Mouse (Mus musculus) lung, embryonic 15.5 days (tissue): ENCODE results near the gene Cdh4. TPM values are rescaled to one million over a fixed set of nuclear protein-coding genes. Genes with fewer than 3 reads are reported as not detected.

Experiments used
- ATAC-seq: fragments of 200-750 bp; cut with Nextera tagmentation; 2 replicates; pipeline ENCODE4 v1.8.0; 2017; ENCODE audit warnings: moderate number of reproducible peaks, borderline replicate concordance; ENCODE audit not compliant: low FRiP score, low TSS enrichment; ENCODE audit errors: extremely low read depth
- H3K27ac ChIP-seq: fragments of 300-500 bp; sonication (generic); 2 replicates; pipeline ENCODE4 v1.5.1; 2015; ENCODE audit warnings: moderate library complexity, mild to moderate bottlenecking, inconsistent platforms
- H3K27me3 ChIP-seq: fragments of 300-500 bp; sonication (generic); 2 replicates; pipeline ENCODE4 v1.6.1; 2015; ENCODE audit warnings: inconsistent platforms
- H3K36me3 ChIP-seq: fragments of 300-500 bp; sonication (generic); 2 replicates; pipeline ENCODE4 v1.6.1; 2015; ENCODE audit warnings: inconsistent platforms
- H3K4me1 ChIP-seq: fragments of 300-500 bp; sonication (generic); 2 replicates; pipeline ENCODE4 v1.6.1; 2015; ENCODE audit warnings: inconsistent platforms
- H3K4me2 ChIP-seq: fragments of 300-500 bp; sonication (generic); 2 replicates; pipeline ENCODE4 v1.6.1; 2015; ENCODE audit warnings: inconsistent platforms, mild to moderate bottlenecking, moderate library complexity
- H3K4me3 ChIP-seq: fragments of 300-500 bp; sonication (generic); 2 replicates; pipeline ENCODE4 v1.5.1; 2015; ENCODE audit warnings: mild to moderate bottlenecking, inconsistent platforms
- H3K9ac ChIP-seq: fragments of 300-500 bp; sonication (generic); 2 replicates; pipeline ENCODE4 v1.6.1; 2015; ENCODE audit warnings: inconsistent platforms
- H3K9me3 ChIP-seq: fragments of 300-500 bp; sonication (generic); 2 replicates; pipeline ENCODE4 v1.6.1; 2016; ENCODE audit warnings: inconsistent platforms
- WGBS: fragments of 180-500 bp; shearing (Covaris S2); methylation state at CpG from one replicate; pipeline ENCODE4 v1.1.7; 2015; 5-methylcytosine and 5-hydroxymethylcytosine counted together
- polyA plus RNA-seq: library from polyadenylated mRNA; unstranded; fragments of >200 nt; fragmentation: Nextera tagmentation; extraction: Ambion mirVana; gene quantifications from 2 replicates; pipeline ENCODE4 v1.2.1, GENCODE M21; 2015

Cdh4 gene
- polyA plus RNA-seq, 1 experiment from 2014 or later, result 7.3 TPM

DNA sequence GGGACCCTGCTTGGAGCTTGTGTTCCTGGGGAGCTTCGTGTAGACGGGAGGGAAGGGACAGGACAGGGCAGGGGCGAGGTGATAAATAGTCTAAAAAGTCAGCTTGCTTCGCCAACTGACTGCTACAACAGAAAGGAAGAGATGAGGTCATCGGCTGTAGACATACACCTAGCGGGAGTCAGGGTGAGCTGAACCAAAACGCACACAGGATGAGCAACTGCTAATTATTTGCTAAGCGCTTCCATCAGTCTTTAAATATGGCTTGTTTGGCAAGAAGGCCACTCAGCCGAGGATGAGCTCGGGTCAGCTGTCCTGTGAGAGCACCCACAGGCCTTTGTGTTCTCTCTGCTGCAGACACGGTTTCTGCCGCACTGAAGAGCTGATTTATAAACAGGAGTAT is 470.7 kb downstream of the Cdh4 start:
- Histone ChIP-seq H3K27ac (no peak overlapping the region), H3K27me3 (no peaks in the 10 kb centered on the region), H3K9ac (no peak overlapping the region), H3K4me3 (no peak overlapping the region), H3K36me3 (peaks cover 38% of the 10 kb centered on the region), H3K4me2 (no peak overlapping the region), H3K9me3 (no peaks in the 10 kb centered on the region), H3K4me1 (no peaks in the 10 kb centered on the region)
- WGBS, result 56% methylated on average over 12 of the region's 12 CpGs
- ATAC-seq, result no peak

DNA sequence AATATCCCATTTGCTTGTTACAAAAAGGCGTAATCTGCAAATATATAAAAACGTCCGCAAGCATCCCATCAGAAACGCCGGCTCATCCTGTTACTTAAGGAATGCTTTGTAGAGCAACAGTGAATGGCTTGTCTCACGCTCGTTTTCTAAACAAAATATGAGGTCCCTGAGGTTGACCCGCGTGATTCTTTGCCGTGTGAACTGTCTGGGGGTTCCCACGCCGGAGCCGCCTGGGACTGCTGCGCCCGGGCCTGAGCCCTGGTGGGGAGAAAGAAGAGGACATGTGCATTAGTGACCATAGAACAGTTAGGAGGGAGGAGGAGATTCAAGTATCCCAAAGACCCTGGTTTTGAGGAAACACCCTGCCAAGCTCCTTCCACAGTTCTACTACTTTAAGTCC is 471.1 kb downstream of the Cdh4 start:
- Histone ChIP-seq H3K36me3 (peaks cover 40% of the 10 kb centered on the region), H3K4me1 (no peaks in the 10 kb centered on the region), H3K27ac (no peak overlapping the region), H3K9me3 (no peaks in the 10 kb centered on the region), H3K4me3 (no peak overlapping the region), H3K9ac (no peak overlapping the region), H3K27me3 (no peaks in the 10 kb centered on the region), H3K4me2 (no peak overlapping the region)
- WGBS, result 85% methylated on average over 15 of the region's 15 CpGs
- no peak for ATAC-seq

DNA sequence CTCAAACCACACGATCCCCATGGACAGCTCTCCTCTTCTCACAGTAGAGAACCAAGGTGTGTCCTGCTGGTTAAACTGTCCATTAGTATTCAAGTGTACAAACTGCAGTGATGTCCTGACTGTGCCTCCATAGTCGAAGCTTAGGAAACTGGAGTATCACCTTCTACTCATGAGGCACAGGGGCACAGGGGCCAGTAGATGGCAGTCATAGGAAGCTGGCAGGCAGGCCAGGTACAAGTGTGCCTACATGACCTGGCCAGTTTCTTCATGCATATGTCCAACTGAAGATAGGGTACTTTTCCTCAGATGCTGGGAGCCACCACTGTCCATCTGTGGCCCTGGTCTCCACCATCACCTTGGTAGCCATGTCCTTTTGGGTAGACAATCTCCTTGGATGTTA is 472.0 kb downstream of the Cdh4 start:
- Histone ChIP-seq H3K9ac (no peak overlapping the region), H3K4me1 (no peaks in the 10 kb centered on the region), H3K27ac (no peak overlapping the region), H3K9me3 (no peaks in the 10 kb centered on the region), H3K4me3 (no peak overlapping the region), H3K36me3 (peaks cover 40% of the 10 kb centered on the region), H3K27me3 (no peaks in the 10 kb centered on the region), H3K4me2 (no peak overlapping the region)
- ATAC-seq, result no peak
- 74% methylated on average over 2 of the region's 2 CpGs for WGBS

DNA sequence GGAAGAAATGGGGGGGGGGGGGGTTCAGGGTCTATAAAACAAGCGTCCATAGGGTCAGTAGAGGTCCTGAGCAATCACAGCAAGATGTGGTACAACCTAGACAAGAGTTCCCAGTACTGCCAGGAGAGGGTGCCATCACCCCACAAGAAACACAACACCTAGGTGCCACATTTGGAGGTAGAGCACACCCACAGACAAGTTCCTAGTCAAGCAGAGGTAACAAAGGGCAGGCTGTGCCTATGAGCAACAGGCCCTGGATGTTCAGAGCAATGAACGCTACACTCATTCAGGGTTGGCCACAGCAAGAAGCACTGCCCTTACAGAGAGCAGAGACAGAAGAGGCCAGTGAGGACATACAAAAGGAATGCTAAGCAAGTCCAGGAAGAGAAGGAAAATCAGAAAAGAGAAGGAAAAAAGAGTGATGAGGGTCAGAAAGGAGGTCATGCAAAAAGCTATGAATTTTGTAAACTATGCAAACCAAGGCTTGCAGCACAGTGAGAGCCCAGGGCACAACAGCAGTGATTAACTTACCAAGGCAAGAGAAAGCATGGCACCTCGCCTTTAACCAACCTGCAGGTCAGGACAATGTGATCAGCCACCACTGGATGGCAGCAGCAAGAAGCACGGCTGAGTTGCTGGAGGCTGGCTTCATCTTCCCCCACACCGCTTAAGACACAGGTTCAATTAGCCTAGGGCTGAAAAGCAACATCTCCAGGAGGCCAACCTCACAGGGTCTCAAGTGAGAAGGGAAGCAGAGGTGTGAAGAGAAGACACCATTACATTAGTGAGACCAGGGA is 474.8 kb downstream of the Cdh4 start:
- H3K27me3 ChIP-seq, result no peaks in the 10 kb centered on the region
- no peak overlapping the region for H3K27ac ChIP-seq
- WGBS, result 29% methylated on average over 5 of the region's 5 CpGs
- H3K4me1 ChIP-seq, result no peaks in the 10 kb centered on the region
- peaks cover 56% of the 10 kb centered on the region for H3K36me3 ChIP-seq
- no peak overlapping the region for H3K4me3 ChIP-seq
- no peak overlapping the region for H3K4me2 ChIP-seq
- ATAC-seq, result no peak
- no peak overlapping the region for H3K9ac ChIP-seq
- H3K9me3 ChIP-seq, result no peaks in the 10 kb centered on the region

DNA sequence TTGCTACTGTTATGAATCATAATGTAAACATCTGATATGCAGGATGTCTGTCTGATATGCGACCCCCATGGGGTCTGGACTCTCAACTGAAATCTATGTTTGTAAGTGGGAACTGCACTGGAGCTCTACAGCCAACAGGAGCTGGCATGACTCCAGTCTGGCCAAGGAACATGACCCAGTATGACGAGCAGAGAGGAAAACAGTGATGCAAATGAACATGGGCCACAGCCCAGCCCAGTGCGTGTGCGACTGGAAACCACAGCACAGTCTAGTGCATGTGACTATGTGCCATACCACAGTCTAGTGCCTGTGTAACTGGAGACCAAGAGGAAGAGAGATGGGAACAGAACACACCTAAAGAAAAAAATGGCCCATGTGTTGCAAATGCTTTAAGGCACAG is 477.8 kb downstream of the Cdh4 start:
- Histone ChIP-seq H3K9ac (no peak overlapping the region), H3K36me3 (peaks cover 56% of the 10 kb centered on the region)

DNA sequence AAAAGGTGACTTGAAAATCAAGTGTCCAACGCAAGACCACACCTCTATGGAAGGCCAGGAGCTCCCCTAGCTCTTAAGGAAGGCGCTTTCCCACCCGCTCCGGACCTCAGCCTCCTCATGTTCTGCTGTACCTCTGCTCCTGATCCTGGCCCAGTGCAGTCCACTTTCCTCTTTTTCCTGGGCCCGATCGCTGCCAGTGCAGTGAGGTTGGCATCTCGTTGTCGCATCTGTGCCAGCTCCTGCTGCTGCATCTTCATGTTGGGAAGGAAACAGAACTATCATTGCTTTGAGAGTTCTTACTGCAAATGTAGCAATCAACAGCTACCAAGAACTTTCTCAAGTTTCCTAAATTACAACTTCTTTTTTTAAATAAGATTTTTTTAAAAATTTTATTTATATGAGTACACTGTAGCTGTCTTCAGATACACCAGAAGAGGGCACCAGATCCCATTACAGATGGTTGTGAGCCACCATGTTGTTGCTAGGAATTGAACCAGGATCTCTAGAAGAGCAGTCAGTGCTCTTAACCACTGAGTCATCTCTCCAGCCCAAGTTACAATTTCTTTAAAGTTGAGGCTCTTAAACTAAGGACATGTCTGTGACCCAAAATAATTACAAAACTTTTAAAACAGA is 478.9 kb downstream of the Cdh4 start:
- 97% methylated on average over 8 of the region's 8 CpGs for WGBS
- Histone ChIP-seq H3K4me1 (no peaks in the 10 kb centered on the region), H3K36me3 (peaks cover 58% of the 10 kb centered on the region), H3K4me2 (no peak overlapping the region), H3K9ac (no peak overlapping the region), H3K27me3 (no peaks in the 10 kb centered on the region), H3K27ac (no peak overlapping the region), H3K9me3 (no peaks in the 10 kb centered on the region), H3K4me3 (no peak overlapping the region)
- ATAC-seq, result no peak

More for the DNA sequence above, 477.8 kb downstream of the Cdh4 start:
- ATAC-seq, result peak; percentile 74
- 42% methylated on average over 4 of the region's 4 CpGs for WGBS
- Histone ChIP-seq H3K4me3 (no peak overlapping the region), H3K27ac (no peak overlapping the region), H3K4me2 (no peak overlapping the region), H3K4me1 (no peaks in the 10 kb centered on the region), H3K27me3 (no peaks in the 10 kb centered on the region), H3K9me3 (no peaks in the 10 kb centered on the region)

DNA sequence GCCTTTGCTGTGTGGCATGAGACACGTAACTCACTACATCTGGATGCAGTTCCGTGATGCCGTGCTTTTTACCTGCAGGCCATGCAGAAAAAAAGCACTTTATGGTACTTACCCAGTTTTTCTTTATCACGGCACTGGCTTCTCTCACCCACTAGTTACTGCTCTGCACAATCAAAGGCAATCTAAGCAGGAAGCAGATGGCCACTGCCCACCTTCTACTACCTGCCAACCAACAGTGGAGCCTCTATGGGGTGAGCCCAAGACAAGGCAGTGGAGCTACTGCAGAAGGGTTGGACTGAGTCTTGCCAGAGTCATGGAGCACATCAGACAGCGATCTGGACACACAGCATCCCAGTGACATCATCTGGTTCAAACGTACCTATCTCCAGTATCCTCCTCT is 481.8 kb downstream of the Cdh4 start:
- Histone ChIP-seq H3K4me1 (no peaks in the 10 kb centered on the region), H3K4me3 (no peak overlapping the region), H3K27ac (no peak overlapping the region), H3K4me2 (no peak overlapping the region), H3K36me3 (peaks cover 61% of the 10 kb centered on the region), H3K9me3 (no peaks in the 10 kb centered on the region), H3K27me3 (no peaks in the 10 kb centered on the region), H3K9ac (no peak overlapping the region)
- no peak for ATAC-seq
- 92% methylated on average over 6 of the region's 6 CpGs for WGBS

DNA sequence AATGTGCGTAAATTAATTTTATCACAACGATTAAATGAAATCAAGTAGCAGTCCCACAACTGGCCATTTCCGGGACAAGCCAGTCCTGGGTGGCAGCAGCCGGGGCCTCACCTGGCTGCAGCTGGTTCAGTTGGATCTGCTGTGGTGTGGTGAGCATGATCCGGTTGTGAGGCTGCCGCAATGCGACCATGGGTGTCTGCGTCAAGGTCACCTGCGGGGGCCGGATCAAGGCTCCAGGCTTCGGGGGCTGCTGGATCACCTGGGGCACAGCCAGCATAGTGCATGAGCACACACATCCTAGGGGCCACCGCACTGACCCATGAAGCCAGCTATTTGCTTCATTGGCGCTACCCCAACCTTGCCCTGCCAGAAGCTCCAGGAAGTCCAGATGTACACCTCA is 486.9 kb downstream of the Cdh4 start:
- Histone ChIP-seq H3K4me2 (no peak overlapping the region), H3K36me3 (peaks cover 49% of the 10 kb centered on the region)
- no peak for ATAC-seq

DNA sequence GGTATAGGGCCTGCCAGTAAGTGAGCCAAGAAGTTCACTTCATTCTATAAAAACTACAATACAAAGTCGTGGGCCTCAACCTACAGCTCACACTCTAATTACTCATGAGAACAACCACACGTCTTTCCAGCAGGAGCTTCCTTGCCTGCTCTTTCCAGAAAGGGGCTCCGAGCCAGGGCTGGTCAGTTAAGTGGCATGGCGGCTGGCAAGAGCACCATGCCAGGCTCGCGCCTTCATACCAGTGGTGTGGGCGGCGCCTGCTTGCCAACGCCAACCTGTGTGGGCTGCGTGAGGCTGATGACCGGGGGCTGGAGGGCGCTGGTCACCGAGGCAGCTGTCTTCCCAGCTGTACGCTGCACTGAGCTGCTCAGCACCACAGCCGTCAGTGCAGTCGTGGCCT is 489.5 kb downstream of the Cdh4 start:
- no peak for ATAC-seq
- H3K27me3 ChIP-seq, result no peaks in the 10 kb centered on the region
- H3K4me1 ChIP-seq, result no peaks in the 10 kb centered on the region
- H3K4me3 ChIP-seq, result no peak overlapping the region
- no peaks in the 10 kb centered on the region for H3K9me3 ChIP-seq
- peaks cover 37% of the 10 kb centered on the region for H3K36me3 ChIP-seq
- H3K27ac ChIP-seq, result no peak overlapping the region
- no peak overlapping the region for H3K4me2 ChIP-seq
- 86% methylated on average over 16 of the region's 16 CpGs for WGBS
- no peak overlapping the region for H3K9ac ChIP-seq

More for the DNA sequence above, 486.9 kb downstream of the Cdh4 start:
- Histone ChIP-seq H3K27me3 (no peaks in the 10 kb centered on the region), H3K9me3 (no peaks in the 10 kb centered on the region), H3K4me3 (no peak overlapping the region), H3K27ac (no peak overlapping the region), H3K9ac (no peak overlapping the region), H3K4me1 (no peaks in the 10 kb centered on the region)
- whole genome bisulfite sequencing, result 90% methylated on average over 13 of the region's 13 CpGs

DNA sequence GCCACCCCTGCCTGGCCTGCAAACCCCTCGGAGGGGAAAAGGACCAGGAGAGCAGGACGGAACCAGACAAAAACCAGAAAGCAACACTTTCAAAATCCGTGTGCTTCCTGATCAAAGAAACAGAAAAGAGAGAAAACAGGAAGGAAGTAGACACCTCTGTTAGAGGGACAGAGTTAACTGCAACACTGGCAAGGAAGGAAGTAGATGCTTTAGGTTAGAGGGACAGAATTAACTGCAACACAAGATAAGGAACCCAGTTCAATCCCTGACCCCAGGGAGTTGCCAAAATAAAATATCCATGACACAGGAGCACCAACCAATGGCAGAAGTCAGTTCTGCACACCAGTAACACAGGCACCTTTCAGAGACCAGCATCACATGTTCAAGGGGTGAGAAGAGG is 491.9 kb downstream of the Cdh4 start:
- Histone ChIP-seq H3K4me2 (no peak overlapping the region), H3K36me3 (peaks cover 23% of the 10 kb centered on the region), H3K27me3 (no peaks in the 10 kb centered on the region), H3K9ac (no peak overlapping the region), H3K27ac (no peak overlapping the region), H3K4me3 (no peak overlapping the region), H3K9me3 (no peaks in the 10 kb centered on the region), H3K4me1 (no peaks in the 10 kb centered on the region)
- no peak for ATAC-seq
- 73% methylated on average over 3 of the region's 3 CpGs for WGBS

DNA sequence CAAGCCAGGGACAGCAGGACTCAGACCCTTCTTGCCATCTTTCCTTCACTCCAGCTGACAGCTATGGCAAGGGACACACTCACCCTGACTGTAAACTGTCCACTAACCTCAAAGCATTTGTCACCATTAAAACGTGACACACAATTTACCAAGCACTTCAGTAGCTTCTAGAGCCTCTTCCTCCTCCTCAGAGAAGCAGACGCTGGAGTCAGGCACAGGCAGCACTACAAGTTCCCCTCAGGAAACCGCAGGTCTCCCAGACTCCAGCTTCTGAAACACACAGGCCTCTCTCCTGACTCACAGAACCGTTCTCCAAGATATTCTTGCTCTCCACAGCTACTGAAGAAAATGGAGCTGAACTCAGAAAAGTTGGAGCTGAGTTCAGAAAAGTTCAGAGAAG is 494.9 kb downstream of the Cdh4 start:
- Histone ChIP-seq H3K4me1 (no peaks in the 10 kb centered on the region), H3K4me2 (no peak overlapping the region), H3K36me3 (peaks cover 8% of the 10 kb centered on the region; the same call in 1 of the 2 replicates), H3K27ac (no peak overlapping the region), H3K27me3 (no peaks in the 10 kb centered on the region), H3K9ac (no peak overlapping the region), H3K4me3 (no peak overlapping the region), H3K9me3 (no peaks in the 10 kb centered on the region)
- 54% methylated on average over 4 of the region's 4 CpGs for WGBS
- ATAC-seq, result no peak

DNA sequence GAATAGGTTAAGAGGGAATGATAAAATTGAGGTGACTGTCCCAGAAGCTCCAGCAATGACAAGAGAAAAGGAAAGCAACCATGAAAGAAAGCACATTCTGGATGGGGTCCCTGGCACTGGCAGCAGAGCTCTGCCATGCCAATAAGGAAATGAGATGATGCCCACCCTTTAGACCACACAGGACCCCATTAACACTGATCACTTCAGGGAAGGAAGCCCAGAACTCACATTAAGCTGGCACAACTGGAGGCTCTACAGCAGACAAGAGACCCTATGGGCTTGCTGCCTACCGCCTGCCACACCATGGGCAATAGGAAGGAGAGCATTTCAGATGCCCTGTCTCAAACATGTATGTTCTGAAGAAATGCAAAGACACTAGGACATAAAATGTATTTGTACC is 499.5 kb downstream of the Cdh4 start:
- ATAC-seq, result no peak
- WGBS, result 96% methylated on average over 1 of the region's 1 CpGs
- H3K4me1 ChIP-seq, result peaks cover 14% of the 10 kb centered on the region; the same call in 1 of the 2 replicates
- H3K9me3 ChIP-seq, result no peaks in the 10 kb centered on the region
- H3K4me3 ChIP-seq, result no peak overlapping the region
- no peak overlapping the region for H3K4me2 ChIP-seq
- no peak overlapping the region for H3K27ac ChIP-seq
- H3K36me3 ChIP-seq, result no peaks in the 10 kb centered on the region
- H3K9ac ChIP-seq, result no peak overlapping the region
- H3K27me3 ChIP-seq, result no peaks in the 10 kb centered on the region
